Mouse (Mus musculus): ENCODE data around the gene AL731706.1.
A peak's percentile ranks its signal among the peaks of the same experiment; 100 is the strongest.

AL731706.1 gene

DNA sequence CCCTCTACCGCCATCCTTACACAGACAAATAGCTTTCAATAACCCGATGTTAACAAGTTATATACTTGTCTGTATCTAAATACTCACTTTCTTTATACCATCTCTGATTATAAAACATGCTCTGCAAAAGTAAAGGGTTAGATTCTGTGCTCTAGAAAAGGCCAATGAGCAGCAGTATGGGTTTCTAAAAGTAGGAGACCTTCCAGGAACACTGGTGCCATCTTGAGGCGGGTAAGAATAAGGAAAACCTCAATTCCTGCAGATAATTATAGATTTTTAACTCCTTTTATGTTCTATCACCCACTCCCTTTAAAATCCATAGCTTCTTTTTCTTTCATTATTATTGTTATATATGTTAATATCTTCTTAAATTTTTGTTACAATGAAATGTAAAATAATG is 55.3 kb downstream of the AL731706.1 start:
- peak; percentile 13 for DNase-seq (ENCODE audit: low spot score)

DNA sequence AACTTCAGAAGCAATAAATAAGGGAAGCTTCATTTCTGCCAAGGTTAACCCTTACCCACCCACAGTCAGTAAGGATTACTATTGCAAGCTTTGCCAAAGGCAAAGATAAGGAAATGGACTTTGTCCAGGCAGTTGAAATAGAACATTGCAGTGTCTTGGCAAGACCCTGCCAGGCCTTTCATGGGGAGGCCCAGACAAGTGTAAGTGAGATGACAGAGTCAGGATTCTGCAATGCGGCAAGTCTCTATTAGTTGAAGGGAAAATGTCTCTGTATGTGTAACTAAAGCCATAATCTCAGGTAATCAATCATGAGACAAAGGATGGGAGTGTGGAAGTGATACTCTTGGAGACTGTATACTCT is 56.5 kb downstream of the AL731706.1 start:
- DNase-seq (ENCODE audit: low spot score), result no peak

DNA sequence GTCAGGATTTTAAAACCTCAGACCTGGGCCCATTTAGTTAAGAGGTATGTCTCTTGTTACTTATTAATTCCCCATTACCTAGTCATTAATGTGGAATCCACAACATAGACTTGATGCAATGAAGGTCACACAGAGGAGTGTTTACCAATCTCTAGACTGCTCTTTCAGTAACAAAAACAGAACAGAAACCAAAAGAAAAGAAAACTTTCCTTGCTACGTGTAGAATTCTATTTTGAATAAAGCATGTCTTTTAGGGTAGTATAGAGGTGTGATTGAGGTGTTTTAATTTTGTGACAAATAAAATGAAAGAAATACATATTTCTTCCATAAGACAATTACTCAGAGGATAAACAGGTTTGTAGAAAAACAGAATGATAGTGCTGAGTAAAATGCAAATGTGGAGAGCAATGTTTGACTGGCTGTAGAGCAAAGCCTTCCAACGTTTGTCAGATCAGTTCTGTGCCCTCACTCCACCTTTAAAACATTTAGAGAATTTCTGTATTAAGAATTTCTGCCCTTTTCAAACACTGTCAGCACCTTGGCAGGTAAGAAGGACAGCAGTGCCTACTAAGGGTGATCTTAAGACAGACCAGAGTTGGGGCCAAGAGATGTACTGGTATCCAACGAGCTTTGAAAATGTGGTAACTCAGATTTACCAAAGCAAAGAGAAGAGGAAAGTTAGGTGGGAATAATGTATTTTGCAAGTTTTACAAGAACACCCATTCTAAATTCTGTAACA is 57.0 kb downstream of the AL731706.1 start:
- DNase-seq (ENCODE audit: low spot score), result no peak

DNA sequence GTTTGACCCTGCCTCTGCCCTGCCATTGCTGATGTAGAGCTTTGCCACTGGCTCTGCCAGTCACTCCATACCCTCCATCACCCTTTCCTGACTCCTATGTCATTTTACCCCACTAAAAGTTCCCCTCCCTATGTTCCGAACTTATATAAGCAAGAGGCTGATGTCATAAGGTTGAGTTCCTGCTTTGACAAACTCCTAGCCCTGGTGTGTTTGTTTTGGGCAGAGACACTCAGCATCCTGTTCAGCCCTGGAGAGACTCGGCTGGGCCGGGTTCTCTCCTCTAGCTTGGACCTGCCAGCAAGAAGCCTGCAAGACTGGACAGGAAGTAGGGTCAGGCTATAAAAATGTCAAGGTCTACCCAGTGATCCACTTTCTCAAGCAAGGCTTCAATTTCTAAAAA is 58.3 kb downstream of the AL731706.1 start:
- DNase-seq (ENCODE audit: low spot score), result no peak
